25 mouse cellular contexts compared by ENCODE assay signal in genomic region chr11:7900266-7900665, GRCm38 (mm10).
DNase-seq lines count a peak whose midpoint lies in the region; ATAC-seq lines count a peak whose summit lies in the region.
"Had no signal": no experiment of that assay in that cellular context is flagged by ENCODE, and none has a peak within 500 bp of the region (broad histone marks: within the 10 kb centered on the region; RNA-seq: fewer than 3 reads in every experiment).

No protein-coding gene starts in this region.

- peak; percentile 6 for DNase-seq in embryonic facial prominence, embryonic 14.5 days (ENCODE audit: low spot score)
- no peak for DNase-seq in embryonic facial prominence, embryonic 10.5 days (ENCODE audit: low spot score)
- DNase-seq in Muller cell, postnatal 12 days (ENCODE audit: inconsistent ontology term): peak; percentile 64
- peak; percentile 8 for DNase-seq in brain, adult 2 months (ENCODE audit: low read depth, low spot score)
- DNase-seq in yolk sac, embryonic 10.5 days (ENCODE audit: low spot score): peak; percentile 28
- no peak for DNase-seq in hindbrain, embryonic 14.5 days (ENCODE audit: low spot score)
- no peak for DNase-seq in frontal cortex, adult 2 months (ENCODE audit: extremely low spot score in 1 of 2, low spot score in 1 of 2)
- no peak for DNase-seq in adrenal gland, postnatal 14 days
- DNase-seq: adrenal gland, adult 2 months; adrenal gland, postnatal 25 days; cerebellum, adult 18-20 months; cerebellum, adult 9-10 months; cerebellum, postnatal 14 days; forebrain, postnatal 0 days; gastrocnemius, postnatal 25 days; heart, adult 18-20 months; heart, postnatal 14 days; heart, postnatal 4 days had no signal

- H3K4me1 ChIP-seq in embryonic facial prominence, embryonic 14.5 days (ENCODE audit: control insufficient read depth, insufficient read depth, low read length): no peaks in the 10 kb centered on the region
- H3K4me1 ChIP-seq in embryonic facial prominence, embryonic 10.5 days: peaks cover 11% of the 10 kb centered on the region; the same call in 1 of the 2 replicates
- no peaks in the 10 kb centered on the region for H3K4me1 ChIP-seq in hindbrain, embryonic 14.5 days (replicated peaks; ENCODE audit: control insufficient read depth, insufficient read depth, low read length)
- H3K4me1 ChIP-seq: embryonic facial prominence, embryonic 12.5 days; heart, embryonic 13.5 days; hindbrain, embryonic 15.5 days had no signal

- no peak overlapping the region for H3K27ac ChIP-seq in embryonic facial prominence, embryonic 14.5 days (replicated peaks; ENCODE audit: low read depth, low read length)
- H3K27ac ChIP-seq in embryonic facial prominence, embryonic 10.5 days (replicated peaks): no peak overlapping the region
- no peak overlapping the region for H3K27ac ChIP-seq in hindbrain, embryonic 14.5 days
- H3K27ac ChIP-seq: embryonic facial prominence, embryonic 12.5 days; heart, embryonic 13.5 days; hindbrain, embryonic 15.5 days had no signal

- no peaks in the 10 kb centered on the region for H3K36me3 ChIP-seq in embryonic facial prominence, embryonic 14.5 days (ENCODE audit: control insufficient read depth, insufficient read depth, low read length)
- no peaks in the 10 kb centered on the region for H3K36me3 ChIP-seq in embryonic facial prominence, embryonic 10.5 days (replicated peaks)
- no peaks in the 10 kb centered on the region for H3K36me3 ChIP-seq in hindbrain, embryonic 14.5 days (replicated peaks; ENCODE audit: control insufficient read depth, insufficient read depth)
- H3K36me3 ChIP-seq: embryonic facial prominence, embryonic 12.5 days; heart, embryonic 13.5 days; hindbrain, embryonic 15.5 days had no signal

- H3K9ac ChIP-seq in embryonic facial prominence, embryonic 14.5 days (ENCODE audit: low read depth, low read length): no peak overlapping the region
- no peak overlapping the region for H3K9ac ChIP-seq in hindbrain, embryonic 14.5 days
- H3K9ac ChIP-seq: embryonic facial prominence, embryonic 12.5 days; forebrain, postnatal 0 days; heart, embryonic 13.5 days; hindbrain, embryonic 15.5 days had no signal

- H3K4me3 ChIP-seq in embryonic facial prominence, embryonic 14.5 days (ENCODE audit: low read depth, low read length): no peak overlapping the region
- H3K4me3 ChIP-seq in embryonic facial prominence, embryonic 10.5 days: no peak overlapping the region
- H3K4me3 ChIP-seq in hindbrain, embryonic 14.5 days (replicated peaks; ENCODE audit: low read length): no peak overlapping the region
- H3K4me3 ChIP-seq: embryonic facial prominence, embryonic 12.5 days; heart, embryonic 13.5 days; hindbrain, embryonic 15.5 days had no signal

- ATAC-seq in embryonic facial prominence, embryonic 14.5 days (ENCODE audit: low read depth): no peak
- ATAC-seq in hindbrain, embryonic 14.5 days (ENCODE audit: low FRiP score): no peak
- ATAC-seq: CD4-positive, CD25-positive, alpha-beta regulatory T cell, adult 4 months; forebrain, embryonic 14.5 days; forebrain, postnatal 0 days; intestine, postnatal 0 days; Patski had no signal

- H3K27me3 ChIP-seq in embryonic facial prominence, embryonic 14.5 days (replicated peaks; ENCODE audit: control insufficient read depth, insufficient read depth, low read length): no peaks in the 10 kb centered on the region
- no peaks in the 10 kb centered on the region for H3K27me3 ChIP-seq in embryonic facial prominence, embryonic 10.5 days (replicated peaks; ENCODE audit: low read depth, poor library complexity, severe bottlenecking)
- no peaks in the 10 kb centered on the region for H3K27me3 ChIP-seq in hindbrain, embryonic 14.5 days (ENCODE audit: control insufficient read depth, insufficient read depth, low read length)
- H3K27me3 ChIP-seq: embryonic facial prominence, embryonic 12.5 days; heart, embryonic 13.5 days; hindbrain, embryonic 15.5 days; Patski had no signal

- H3K4me2 ChIP-seq in embryonic facial prominence, embryonic 14.5 days (ENCODE audit: low read depth, low read length): no peak overlapping the region
- no peak overlapping the region for H3K4me2 ChIP-seq in hindbrain, embryonic 14.5 days (replicated peaks)
- H3K4me2 ChIP-seq: embryonic facial prominence, embryonic 12.5 days; heart, embryonic 13.5 days; hindbrain, embryonic 15.5 days had no signal

- no peaks in the 10 kb centered on the region for H3K9me3 ChIP-seq in embryonic facial prominence, embryonic 14.5 days (ENCODE audit: control insufficient read depth, low read length)
- H3K9me3 ChIP-seq in embryonic facial prominence, embryonic 10.5 days: no peaks in the 10 kb centered on the region
- no peaks in the 10 kb centered on the region for H3K9me3 ChIP-seq in hindbrain, embryonic 14.5 days (ENCODE audit: control insufficient read depth, low read length)
- H3K9me3 ChIP-seq: embryonic facial prominence, embryonic 12.5 days; heart, embryonic 13.5 days; hindbrain, embryonic 15.5 days had no signal

Comparison
In these comparisons a context has a peak if more than half of its experiments do, and no peak if none do; other contexts are left out.
1. DNase-seq: peak in embryonic facial prominence, embryonic 14.5 days (single experiment), Muller cell, postnatal 12 days (single experiment), brain, adult 2 months (single experiment) and yolk sac, embryonic 10.5 days (single experiment); none in embryonic facial prominence, embryonic 10.5 days (single experiment), hindbrain, embryonic 14.5 days (single experiment), frontal cortex, adult 2 months (0 of 2) and adrenal gland, postnatal 14 days (single experiment).